Mouse (Mus musculus): ENCODE measurements around the gene Prrt1.
A peak's percentile ranks its signal among the peaks of the same experiment; 100 is the strongest.

Prrt1 gene

DNA sequence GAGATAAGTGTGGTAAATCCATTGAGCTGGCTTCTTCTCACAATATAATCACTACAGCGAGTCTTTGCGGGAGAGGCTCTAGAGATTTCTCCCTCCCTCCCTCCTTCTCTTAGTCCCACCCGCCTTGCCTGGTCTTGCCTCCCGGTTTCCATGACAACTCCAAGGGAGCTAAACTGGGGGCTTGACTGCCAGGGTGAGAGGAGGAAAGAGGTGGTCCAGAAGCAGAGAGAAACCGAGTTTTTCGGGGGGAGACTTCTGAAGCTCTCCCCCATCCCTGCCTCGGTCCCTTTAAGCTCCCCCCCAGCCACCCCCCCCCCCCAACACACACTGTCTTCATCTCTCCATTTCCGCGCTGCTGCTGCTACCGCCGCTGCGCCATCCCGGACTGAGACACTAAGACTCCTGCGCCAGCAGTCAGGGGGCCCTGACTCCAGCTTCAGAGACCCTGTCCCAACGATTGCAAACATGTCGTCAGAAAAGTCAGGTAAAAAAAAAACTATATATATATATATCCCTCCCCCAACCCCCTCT lies at the start of gene Prrt1:
Gene Prrt1 (plus strand): TSS at position 313 of the 531 bp plus-strand sequence.
- DNase-seq, result peak; percentile 87

- DNase-seq, result no peak
Measured at GRCm38 (mm10) chr17:34582528-34582927, 46.8 kb upstream of the Prrt1 start.

GRCm38 (mm10) chr17:34583397-34583796 lies 45.9 kb upstream of the Prrt1 start:
- DNase-seq, result no peak

- no peak for DNase-seq
Measured at GRCm38 (mm10) chr17:34583819-34584218, 45.5 kb upstream of the Prrt1 start.

DNA sequence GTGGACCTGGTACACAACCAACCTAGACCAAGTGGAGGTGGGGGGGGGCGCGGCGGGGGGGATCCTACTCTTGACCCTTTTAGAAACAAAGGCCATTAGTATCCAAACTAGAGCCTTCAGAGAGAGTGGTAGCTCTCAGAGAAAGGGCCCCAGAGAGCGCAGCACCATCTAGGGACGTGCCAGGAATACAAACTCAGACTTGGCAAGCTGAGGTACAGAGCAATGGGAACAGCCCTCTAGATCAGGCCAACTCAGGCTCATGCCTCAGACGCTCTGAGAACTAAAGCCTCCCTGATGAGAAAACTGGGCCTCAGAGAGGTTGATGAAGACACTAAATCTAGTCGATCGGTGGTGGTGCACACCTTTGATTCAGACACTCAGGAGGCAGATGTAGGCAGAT lies 44.2 kb upstream of the Prrt1 start:
- DNase-seq, result peak; percentile 39

DNA sequence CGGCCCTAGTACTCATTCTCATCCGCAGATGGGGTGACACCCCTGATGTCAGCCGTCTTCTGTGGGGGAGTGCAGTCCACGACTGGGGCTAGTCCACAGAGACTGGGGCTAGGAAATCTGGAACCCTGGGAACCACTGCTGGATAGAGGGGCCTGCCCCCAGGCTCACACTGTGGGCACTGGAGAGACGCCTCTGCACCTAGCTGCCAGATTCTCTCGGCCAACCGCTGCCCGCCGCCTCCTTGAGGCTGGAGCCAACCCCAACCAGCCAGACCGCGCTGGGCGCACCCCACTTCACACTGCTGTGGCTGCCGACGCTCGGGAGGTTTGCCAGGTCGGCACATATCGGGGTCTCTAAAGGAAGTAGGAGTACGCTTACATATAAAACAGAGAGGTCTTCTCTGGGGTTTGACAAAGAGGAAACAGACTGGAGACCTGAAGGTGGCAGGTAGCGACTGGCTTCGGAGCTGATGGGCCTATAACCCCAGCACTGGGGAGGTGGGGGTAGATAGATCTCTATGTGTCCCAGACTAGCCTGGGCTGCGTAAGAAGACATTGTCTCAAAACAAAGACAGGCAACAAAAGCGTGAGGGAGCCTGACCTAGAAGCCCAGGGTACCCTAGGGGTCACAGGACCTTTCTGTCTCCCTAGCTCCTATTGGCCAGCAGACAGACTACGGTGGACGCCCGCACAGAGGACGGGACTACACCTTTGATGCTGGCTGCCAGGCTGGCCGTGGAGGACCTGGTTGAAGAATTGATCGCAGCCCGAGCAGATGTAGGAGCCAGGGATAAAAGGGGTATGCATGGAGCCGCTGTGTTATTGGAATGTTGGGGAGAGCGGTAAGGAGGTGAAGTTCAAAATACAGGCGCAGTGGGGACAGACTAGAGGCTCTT lies 43.2 kb upstream of the Prrt1 start:
- DNase-seq, result no peak

DNA sequence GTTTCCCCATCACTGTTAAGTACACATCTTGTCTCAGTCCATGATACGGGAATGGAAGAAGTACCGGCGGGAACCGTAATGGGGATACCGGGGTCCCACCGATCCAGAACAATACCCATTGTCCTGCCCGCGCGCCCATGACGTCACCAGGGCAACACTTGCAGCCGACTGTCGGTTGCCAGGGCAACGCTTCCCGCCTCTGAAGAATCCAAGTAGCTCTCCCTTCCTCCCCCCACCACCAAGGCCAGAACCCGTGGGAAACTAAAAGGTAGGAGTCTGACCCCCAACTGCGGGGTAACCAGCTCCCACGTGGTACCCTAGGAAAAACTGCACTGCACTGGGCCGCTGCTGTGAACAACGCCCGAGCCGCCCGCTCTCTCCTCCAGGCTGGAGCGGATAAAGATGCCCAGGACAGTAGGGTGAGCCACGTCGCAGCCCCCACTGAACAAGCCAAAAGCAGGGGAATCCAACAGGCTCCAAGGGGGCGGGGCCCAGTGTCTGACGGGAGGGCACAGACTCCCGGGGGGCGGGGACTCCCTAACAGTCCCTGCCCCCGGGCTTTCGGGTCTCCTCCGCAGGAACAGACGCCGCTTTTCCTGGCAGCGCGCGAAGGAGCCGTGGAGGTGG lies 42.4 kb upstream of the Prrt1 start:
- DNase-seq, result peak; percentile 94

DNA sequence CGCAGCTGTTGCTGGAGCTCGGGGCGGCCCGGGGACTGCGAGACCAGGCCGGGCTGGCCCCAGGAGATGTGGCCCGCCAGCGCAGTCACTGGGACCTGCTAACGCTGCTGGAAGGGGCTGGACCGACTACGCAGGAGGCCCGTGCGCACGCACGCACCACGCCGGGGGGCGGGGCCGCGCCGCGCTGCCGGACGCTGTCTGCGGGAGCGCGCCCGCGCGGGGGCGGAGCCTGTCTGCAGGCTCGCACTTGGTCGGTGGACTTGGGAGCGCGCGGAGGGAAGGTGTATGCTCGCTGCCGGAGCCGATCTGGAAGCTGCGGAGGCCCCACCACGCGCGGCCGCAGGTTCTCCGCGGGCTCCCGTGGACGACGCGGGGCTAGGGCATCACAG lies 41.9 kb upstream of the Prrt1 start:
- peak; percentile 98 for DNase-seq

GRCm38 (mm10) chr17:34587814-34588213 lies 41.5 kb upstream of the Prrt1 start:
- no peak for DNase-seq

DNA sequence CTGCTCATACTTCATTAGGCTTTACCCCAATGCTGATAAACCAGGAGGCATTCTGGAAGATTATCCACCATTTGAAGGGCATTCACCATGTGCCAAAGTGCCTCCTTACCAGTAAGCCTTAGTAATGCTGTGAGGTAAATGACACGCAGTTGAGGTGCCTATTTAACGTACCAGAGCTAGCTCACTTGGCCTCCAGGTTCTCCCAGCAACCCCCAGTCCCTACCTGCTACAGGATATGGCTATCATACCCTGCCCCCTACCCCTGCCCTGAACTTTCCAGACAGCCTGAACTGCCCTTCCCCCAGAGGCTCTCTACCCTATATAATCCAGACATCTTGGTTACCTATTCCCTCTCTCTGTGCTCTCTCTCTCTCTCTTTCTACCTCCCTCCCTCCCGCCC lies 40.6 kb upstream of the Prrt1 start:
- no peak for DNase-seq

- no peak for DNase-seq
Measured at GRCm38 (mm10) chr17:34589206-34589605, 40.1 kb upstream of the Prrt1 start.

DNA sequence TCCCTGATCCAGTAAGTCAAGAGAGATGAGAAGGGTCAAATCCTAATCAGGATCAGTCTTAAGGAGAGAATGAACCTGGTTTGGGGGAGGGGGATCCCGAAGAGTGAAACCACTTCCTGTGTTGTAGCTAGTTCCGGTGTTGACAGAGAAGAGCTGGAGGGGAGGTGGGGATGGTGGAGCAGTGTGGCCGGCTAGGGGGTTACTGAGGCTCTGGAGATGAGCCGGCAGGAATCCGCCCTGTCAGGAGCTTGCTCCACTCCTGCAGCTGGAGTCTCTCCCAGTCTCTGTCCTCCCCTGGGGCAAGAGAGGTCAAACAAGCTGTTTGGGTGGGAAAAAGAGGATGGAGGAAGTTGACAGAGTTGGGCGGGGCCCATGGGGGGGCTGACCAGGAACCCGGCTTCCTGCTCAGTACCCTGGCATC lies 39.6 kb upstream of the Prrt1 start, which contains the start of gene Gpsm3:
Gene Gpsm3 (plus strand): TSS at position 126 of the 421 bp plus-strand sequence.
- DNase-seq, result no peak

GRCm38 (mm10) chr17:34590154-34590987 lies 39.0 kb upstream of the Prrt1 start:
- DNase-seq, result no peak

DNA sequence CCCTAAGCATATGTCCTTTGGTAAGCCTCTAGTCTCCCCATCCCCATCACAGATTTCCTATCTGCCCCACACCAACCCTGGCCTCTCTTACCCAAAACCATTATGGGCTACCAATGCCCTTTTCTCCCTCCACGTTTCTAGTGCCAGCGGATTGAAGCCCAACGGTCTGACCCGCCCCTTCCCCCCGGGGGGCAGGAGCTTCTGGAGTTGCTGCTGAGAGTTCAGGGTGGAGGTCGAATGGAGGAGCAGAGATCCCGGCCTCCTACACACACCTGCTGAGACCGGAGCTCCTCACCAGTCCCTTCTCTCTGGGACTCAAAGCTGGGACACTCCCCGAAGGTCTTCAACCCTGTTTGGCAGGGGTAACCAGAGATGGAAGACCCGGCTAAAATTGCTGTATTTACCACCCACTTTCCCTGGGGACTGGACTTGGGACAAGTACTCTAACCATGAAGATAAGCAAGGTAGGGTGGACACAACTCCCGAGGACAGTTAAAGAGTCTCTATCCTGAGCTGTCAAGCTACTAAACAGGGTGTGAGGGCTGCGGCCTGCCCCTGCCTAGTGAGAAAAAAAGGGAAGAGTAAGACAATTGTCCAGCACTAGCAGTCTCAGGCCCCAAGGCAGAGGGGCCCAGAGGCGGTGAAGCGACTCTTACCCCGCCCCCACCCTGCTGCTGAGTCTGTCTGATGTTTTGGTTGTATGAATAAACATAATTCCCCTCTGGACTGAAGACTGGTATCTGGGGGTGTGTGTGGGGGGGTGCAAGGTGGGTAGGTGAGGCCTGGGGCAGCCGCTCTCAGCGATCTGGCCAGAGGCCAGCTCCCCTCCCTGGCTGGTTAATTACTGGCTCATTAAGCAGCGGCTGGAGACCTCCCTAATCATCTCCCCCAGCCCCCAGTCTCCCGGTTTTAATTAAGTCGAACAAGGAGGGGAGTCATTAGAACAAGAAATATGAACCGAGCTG lies 38.0 kb upstream of the Prrt1 start, which contains the start of gene Pbx2:
Gene Pbx2 (plus strand): TSS at position 238 of the 965 bp plus-strand sequence.
- DNase-seq, result no peak

- peak; percentile 87 for DNase-seq
Measured at GRCm38 (mm10) chr17:34591994-34592375, 37.3 kb upstream of the Prrt1 start.

GRCm38 (mm10) chr17:34592581-34593549 lies 36.5 kb upstream of the Prrt1 start:
- no peak for DNase-seq

GRCm38 (mm10) chr17:34593752-34594525 lies 35.4 kb upstream of the Prrt1 start:
- DNase-seq, result no peak

- no peak for DNase-seq
Measured at GRCm38 (mm10) chr17:34596098-34596497, 33.2 kb upstream of the Prrt1 start.

GRCm38 (mm10) chr17:34597566-34598095 lies 31.7 kb upstream of the Prrt1 start, which contains the start of gene Ager:
Gene Ager (plus strand): TSS chr17:34597862.
- no peak for DNase-seq
